Mouse (Mus musculus) heart, adult 2 months (tissue): Measurements from ENCODE around the gene Nmnat2.

Source experiments
- CTCF ChIP-seq: fragments of 200-600 bp; IDR thresholded peaks from 2 replicates; pipeline ENCODE4 v1.8.1; 2022; ENCODE audit warnings: antibody characterized with exemption, mild to moderate bottlenecking, moderate library complexity
- POLR2A ChIP-seq: fragments of 200-500 bp; IDR thresholded peaks from 2 replicates; pipeline ENCODE4 v1.6.1; 2011; ENCODE audit warnings: mild to moderate bottlenecking, low read depth, low read length, control low read depth; ENCODE audit not compliant: insufficient read depth

GRCm38 (mm10) chr1:153109346-153109745, 154.6 kb downstream of the Nmnat2 start:
- no peak for TF ChIP-seq POLR2A
- TF ChIP-seq CTCF, result no peak
